Comparison of ENCODE assay signal across 23 mouse cellular contexts in the genomic region with DNA sequence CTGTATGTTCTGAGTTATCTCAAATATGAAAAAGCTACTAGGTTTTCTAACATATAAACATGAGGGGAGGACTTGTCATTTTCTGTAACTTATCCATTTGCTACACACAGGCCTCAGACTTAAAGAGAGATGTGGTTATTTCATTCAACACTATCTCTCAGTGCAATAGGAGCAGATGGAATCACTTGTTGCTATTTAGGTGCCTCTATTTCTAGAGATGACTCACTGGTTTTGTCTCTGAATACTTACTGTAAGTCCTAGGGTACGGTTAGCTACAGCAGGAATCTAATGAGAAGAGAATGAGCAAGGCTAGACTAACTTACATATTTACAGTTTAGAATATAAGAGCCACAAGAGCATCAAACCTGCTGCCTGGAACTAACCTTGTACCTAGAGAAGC. TPM values are rescaled to one million over a fixed set of nuclear protein-coding genes. Genes with fewer than 3 reads are reported as not detected.
DNase-seq lines count a peak whose midpoint lies in the region; ATAC-seq lines count a peak whose summit lies in the region.
"Had no signal": no experiment of that assay in that cellular context is flagged by ENCODE, and none has a peak within 500 bp of the region (broad histone marks: within the 10 kb centered on the region; RNA-seq: fewer than 3 reads in every experiment).

No protein-coding gene starts in this region.

- WGBS in heart, embryonic 13.5 days, result 30% methylated on average over 1 of the region's 1 CpGs
- 91% methylated on average over 1 of the region's 1 CpGs for WGBS in forebrain, embryonic 15.5 days

- peaks cover 10% of the 10 kb centered on the region for H3K36me3 ChIP-seq in heart, embryonic 13.5 days
- no peaks in the 10 kb centered on the region for H3K36me3 ChIP-seq in forebrain, embryonic 15.5 days
- H3K36me3 ChIP-seq: embryonic facial prominence, embryonic 15.5 days had no signal

- DNase-seq in frontal cortex, postnatal 10 days (ENCODE audit: low spot score in 2 of 2), result no peak
- DNase-seq in heart, postnatal 4 days, result no peak
- DNase-seq in 416B (ENCODE audit: low read depth), result peak; percentile 54
- DNase-seq in telencephalon, adult 2 months (ENCODE audit: low read depth, low spot score), result peak; percentile 74
- DNase-seq: adrenal gland, postnatal 14 days; cerebellum, adult 8-10 months; cerebellum, postnatal 14 days; embryo, embryonic 11 days; gastrocnemius, postnatal 36 days; heart, adult 18-20 months; kidney, adult 11 months; kidney, adult 9 months had no signal

- H3K9ac ChIP-seq in heart, embryonic 13.5 days, result no peak overlapping the region
- no peak overlapping the region for H3K9ac ChIP-seq in forebrain, embryonic 15.5 days (replicated peaks)
- H3K9ac ChIP-seq: embryonic facial prominence, embryonic 15.5 days; hindbrain, embryonic 13.5 days had no signal

- H3K27ac ChIP-seq in heart, embryonic 13.5 days (replicated peaks), result peak overlapping the region; percentile 55
- no peak overlapping the region for H3K27ac ChIP-seq in forebrain, embryonic 15.5 days (replicated peaks)
- H3K27ac ChIP-seq: embryonic facial prominence, embryonic 15.5 days; forebrain, embryonic 10.5 days; hindbrain, embryonic 13.5 days; hindbrain, postnatal 0 days had no signal

- H3K4me2 ChIP-seq in heart, embryonic 13.5 days, result no peak overlapping the region
- no peak overlapping the region for H3K4me2 ChIP-seq in forebrain, embryonic 15.5 days (replicated peaks)
- H3K4me2 ChIP-seq: embryonic facial prominence, embryonic 15.5 days; hindbrain, embryonic 13.5 days had no signal

- no peak overlapping the region for H3K4me3 ChIP-seq in heart, embryonic 13.5 days
- no peak overlapping the region for H3K4me3 ChIP-seq in forebrain, embryonic 15.5 days
- H3K4me3 ChIP-seq: embryonic facial prominence, embryonic 15.5 days; erythroblast, embryonic 14.5 days; forebrain, embryonic 10.5 days; hindbrain, embryonic 13.5 days had no signal

- no peaks in the 10 kb centered on the region for H3K9me3 ChIP-seq in heart, embryonic 13.5 days
- H3K9me3 ChIP-seq in forebrain, embryonic 15.5 days, result no peaks in the 10 kb centered on the region
- H3K9me3 ChIP-seq: embryonic facial prominence, embryonic 15.5 days; hindbrain, embryonic 13.5 days had no signal

- H3K27me3 ChIP-seq in heart, embryonic 13.5 days (replicated peaks), result no peaks in the 10 kb centered on the region
- H3K27me3 ChIP-seq in forebrain, embryonic 15.5 days, result no peaks in the 10 kb centered on the region
- H3K27me3 ChIP-seq: embryonic facial prominence, embryonic 15.5 days; hindbrain, embryonic 13.5 days; Patski had no signal

- H3K4me1 ChIP-seq in heart, embryonic 13.5 days, result peaks cover 30% of the 10 kb centered on the region
- H3K4me1 ChIP-seq in forebrain, embryonic 15.5 days, result peaks cover 15% of the 10 kb centered on the region; the same call in 1 of the 2 replicates
- H3K4me1 ChIP-seq: embryonic facial prominence, embryonic 15.5 days had no signal

- ATAC-seq in frontal cortex, adult (ENCODE audit: low TSS enrichment), result peak; percentile 99
- no peak for ATAC-seq in heart, embryonic 13.5 days (ENCODE audit: extremely low read depth, insufficient number of reproducible peaks, low FRiP score, low TSS enrichment)
- no peak for ATAC-seq in forebrain, embryonic 15.5 days (replicated peaks)
- ATAC-seq: activated CD4-positive, CD25-positive, alpha-beta regulatory T cell, adult 4 months; forebrain, embryonic 14.5 days; hindbrain, postnatal 0 days; Patski had no signal

RNA-seq across cellular contexts. Expression of gene Zc3h12c, which starts 9.8 kb away (rescaled TPM):
- 2.4 and 2.5 TPM in 2 replicates for polyA plus RNA-seq in heart, embryonic 13.5 days (2015; fragmentation: Nextera tagmentation; extraction: Ambion mirVana)
- total RNA-seq in heart, postnatal 4 days (2021), result 10 to 100 TPM; 13.0 to 13.3 TPM
- polyA plus RNA-seq in forebrain, embryonic 15.5 days (2015; fragmentation: Nextera tagmentation; extraction: Ambion mirVana), result 7.2 TPM in 2 replicates
- polyA plus RNA-seq: erythroblast, embryonic 14.5 days had no signal

Comparison
In these comparisons a context has a peak if more than half of its experiments do, and no peak if none do; other contexts are left out.
1. DNase-seq: peak in 416B (single experiment) and telencephalon, adult 2 months (single experiment); none in frontal cortex, postnatal 10 days (0 of 2) and heart, postnatal 4 days (single experiment).